Mouse (Mus musculus) lung, postnatal 25 days (tissue): ENCODE data around the gene Helt.

Source experiments
- DNase-seq: peaks from one replicate; pipeline ENCODE4 v3.0.0; 2022; ENCODE audit warnings: low spot score

Gene Helt

DNA sequence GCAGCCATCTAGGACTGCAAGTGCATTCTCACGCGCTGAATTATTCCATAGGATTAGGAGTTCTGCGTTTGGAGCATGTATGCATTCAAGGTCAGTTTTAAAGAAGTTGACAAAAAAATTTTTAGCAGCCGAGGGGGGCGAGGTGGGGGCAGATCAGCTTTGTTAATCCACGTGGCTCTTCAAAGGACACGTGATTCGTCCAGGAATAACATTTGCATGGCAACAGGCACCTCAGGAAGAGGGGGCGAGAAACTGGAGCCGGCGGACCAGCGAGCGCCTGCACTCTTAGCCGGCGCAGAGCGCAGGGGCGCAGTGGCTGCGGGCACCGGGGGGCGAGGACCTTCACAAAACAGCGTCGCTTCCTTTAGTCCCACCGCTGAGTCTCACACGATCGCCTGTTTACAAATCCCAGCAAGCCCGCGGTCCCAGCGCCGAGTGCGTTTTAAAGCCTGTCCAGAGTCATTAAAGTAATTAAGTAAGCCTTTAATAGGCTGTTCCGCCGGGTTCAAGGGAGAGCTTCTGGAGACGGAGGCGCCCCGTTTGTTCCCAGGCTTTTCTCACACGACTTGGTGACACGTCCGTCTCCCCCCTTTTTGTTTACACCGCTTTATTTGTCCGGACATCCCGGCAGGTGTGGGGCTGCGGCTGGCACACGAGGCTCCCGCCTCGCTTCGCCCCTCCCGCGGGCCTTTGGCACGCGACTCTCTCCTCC lies at the start of gene Helt:
Helt (minus strand) TSS at position 491 of the 712 bp plus-strand sequence.
- DNase-seq, result no peak

- no peak for DNase-seq
Observed at GRCm38 (mm10) chr8:46342272-46342671, 47.8 kb upstream of the Helt start.

GRCm38 (mm10) chr8:46340381-46341273 lies 46.2 kb upstream of the Helt start:
- DNase-seq, result peak; percentile 36

GRCm38 (mm10) chr8:46339317-46339716 lies 44.8 kb upstream of the Helt start:
- DNase-seq, result peak; percentile 59

DNA sequence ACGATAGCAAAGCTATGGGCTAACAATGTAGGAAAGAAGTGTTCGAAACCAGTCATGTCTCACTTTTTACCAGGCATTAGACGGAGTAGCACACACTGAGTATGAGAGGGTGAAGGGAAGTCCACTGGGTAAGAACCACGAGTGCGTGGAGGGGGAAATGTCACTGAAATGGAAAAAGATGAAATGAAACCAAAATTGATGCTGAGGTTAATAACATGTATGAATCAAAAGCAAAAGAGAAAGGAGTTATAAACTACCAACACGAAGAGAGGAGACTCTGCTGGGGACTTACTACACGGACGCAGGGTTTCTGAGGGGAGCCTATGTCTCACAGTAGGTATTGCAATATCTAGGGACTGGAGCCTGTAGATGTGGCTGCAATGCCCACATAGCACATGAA lies 41.9 kb upstream of the Helt start:
- DNase-seq, result no peak

DNA sequence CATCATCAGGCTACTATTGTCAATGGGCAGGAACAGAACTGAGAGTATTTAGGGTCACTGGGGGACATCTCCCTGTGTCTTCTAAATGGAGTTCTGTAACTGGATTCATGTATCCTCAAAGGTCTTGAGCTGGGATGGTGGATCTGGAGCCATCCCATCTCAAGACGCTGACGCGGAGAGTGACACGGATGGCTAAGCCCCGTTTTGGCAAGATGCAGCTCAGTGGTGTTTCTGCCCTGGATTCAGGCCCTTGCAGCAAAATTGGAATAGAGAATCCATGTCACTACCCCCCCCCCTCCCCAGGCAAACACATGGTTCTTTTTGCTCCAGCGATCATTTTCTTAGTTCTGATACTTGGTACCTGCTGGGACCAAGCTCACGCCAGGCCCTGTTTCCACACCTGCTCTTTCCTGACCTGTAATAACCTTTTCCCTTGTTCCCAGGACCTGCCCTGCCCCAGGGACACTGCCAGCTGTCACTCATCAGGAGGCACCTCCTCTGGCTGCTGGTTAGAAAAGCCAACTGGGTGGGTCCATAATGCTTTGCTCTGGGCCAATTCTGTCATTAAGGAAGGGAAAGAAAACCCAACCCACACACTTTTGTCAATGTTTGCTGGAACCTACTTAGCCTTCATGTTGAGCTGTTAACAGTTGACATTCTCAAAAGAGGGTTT lies 38.1 kb upstream of the Helt start:
- DNase-seq, result peak; percentile 55

- no peak for DNase-seq
Observed at GRCm38 (mm10) chr8:46331801-46332200, 37.3 kb upstream of the Helt start.

DNA sequence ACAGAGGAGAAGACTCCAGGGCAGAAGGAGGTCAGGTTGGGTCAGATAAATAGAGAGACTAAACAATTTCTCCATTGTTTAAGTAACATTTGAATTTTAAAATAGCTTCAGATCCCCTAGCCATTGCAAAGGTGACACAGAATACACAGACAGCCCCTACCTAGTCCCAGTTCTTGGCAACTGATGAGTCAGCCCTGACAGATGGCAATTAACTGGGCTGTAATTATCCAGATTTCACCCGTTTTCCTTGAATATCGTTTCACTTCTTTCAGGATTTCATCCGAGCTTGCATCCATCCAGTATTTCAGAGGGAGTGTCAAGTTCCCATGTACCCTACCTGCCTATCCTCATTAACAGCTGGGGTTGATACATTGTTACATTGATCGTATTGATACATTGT lies 34.9 kb upstream of the Helt start:
- DNase-seq, result no peak

DNA sequence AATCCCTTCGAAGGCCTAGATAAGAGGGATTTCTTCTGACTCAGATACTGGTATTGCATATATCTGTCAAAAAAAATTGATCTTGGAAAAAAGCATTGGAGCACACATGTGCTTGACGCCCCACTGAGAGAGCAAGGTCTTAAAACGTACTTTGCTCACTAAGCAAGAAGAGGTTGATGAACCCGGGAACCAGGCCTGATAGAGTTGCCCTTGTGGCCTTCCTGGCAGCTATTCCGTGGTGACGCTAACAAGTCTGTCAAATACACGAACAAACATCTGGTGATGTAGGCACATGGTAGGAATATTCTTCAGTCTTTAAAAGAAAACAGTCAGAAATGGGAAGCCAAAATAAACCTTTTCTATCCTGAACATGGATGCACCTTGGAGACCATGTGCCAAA lies 32.8 kb upstream of the Helt start:
- DNase-seq, result no peak

DNA sequence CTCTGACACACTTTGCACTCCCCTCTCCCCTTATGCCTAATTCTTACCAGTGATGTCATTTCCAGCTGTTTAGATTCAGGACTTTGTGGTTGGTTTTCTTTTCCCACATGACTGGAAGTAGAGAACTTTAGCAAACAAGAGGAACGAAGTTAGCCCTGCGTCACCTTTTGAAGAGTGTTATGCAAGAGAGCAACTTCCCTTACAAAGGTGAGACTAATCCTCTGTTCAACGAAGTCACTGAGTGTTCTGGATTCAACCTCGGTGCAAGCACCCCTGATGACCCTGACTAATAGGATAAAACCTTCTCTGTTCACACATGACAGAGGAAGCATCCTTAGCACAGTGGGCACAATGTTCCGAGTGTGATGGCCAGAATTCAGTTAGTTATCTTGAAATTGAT lies 32.2 kb upstream of the Helt start:
- DNase-seq, result no peak

GRCm38 (mm10) chr8:46324676-46325075 lies 30.2 kb upstream of the Helt start:
- DNase-seq, result no peak

GRCm38 (mm10) chr8:46323672-46324191 lies 29.3 kb upstream of the Helt start:
- no peak for DNase-seq

GRCm38 (mm10) chr8:46322833-46323232 lies 28.4 kb upstream of the Helt start:
- DNase-seq, result no peak

DNA sequence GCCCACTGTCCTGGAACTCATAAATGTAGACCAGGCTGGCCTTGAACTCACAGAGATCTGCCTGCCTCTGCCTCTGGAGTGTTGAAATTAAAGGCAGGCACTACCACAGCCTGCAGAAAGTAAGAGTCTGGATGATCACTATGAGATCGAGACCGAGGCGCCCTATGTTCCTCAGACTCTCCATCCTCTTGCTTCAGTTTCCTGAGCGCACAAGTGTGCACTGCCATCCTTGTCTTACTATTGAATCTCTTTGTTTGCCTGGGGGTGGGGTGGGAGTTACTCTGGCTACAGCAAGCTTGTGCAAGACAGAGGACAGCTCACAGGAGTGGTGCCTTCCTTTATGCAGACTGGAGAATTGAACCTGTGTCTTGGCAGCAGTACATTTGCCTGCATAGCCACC lies 27.9 kb upstream of the Helt start:
- DNase-seq, result no peak

DNA sequence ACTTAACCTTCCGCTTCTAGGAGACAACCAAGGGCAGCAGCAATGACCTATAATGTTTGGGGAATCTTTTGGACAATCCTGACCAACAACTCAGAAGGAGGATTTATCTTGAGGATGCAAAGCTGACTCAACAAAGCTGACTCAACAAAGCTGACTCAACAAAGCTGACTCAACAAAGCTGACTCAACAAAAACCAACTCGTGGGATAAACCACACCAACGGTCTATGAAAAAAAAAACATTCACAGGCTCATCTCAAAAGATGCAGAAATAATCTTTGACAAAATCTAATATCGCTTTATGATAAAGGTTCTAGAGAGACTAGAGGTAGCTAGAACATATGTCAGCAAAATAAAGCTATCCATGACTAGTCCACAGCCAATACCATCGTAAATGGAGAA lies 24.3 kb upstream of the Helt start:
- DNase-seq, result no peak

GRCm38 (mm10) chr8:46317161-46317560 lies 22.7 kb upstream of the Helt start:
- DNase-seq, result no peak

DNA sequence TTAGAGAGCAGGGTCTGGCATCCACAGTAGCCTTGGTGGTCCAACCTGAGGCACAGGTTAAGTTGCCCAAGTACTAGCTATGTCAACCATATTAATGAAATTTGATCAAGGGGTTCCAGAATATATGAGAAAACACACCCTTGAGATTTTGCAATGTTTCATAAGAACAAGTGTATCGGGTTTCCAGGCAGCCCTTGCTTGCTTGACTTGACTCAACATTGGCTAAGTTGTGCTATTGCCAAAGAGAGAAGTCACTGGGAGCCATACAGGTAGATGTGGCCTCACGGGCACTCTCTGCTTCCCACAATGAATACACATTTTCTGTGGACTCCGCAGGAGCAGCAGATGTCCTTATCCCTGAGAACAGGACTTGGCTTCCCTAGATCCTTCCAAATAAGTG lies 19.3 kb upstream of the Helt start:
- peak; percentile 17 for DNase-seq

DNA sequence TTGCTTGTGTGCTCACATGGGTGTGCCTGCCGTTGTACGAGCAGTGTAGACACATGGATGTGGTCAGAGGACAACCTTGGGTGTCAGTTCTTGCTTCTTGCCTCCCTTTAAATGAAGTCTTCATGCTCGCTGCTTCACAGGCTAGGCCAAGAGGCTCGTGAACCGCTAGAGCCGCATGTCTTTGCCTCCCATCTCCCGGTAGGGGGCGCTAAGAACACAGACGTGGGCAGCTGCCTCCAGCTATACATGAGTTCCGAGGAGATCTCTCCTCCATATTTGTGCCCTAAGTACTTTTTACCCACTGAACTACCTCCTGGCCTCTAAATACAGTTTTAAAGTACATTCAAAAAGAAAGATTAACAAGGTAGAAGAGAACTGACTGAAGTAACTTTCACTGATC lies 16.7 kb upstream of the Helt start:
- DNase-seq, result peak; percentile 84

- no peak for DNase-seq
Observed at GRCm38 (mm10) chr8:46308189-46308588, 13.7 kb upstream of the Helt start.

DNA sequence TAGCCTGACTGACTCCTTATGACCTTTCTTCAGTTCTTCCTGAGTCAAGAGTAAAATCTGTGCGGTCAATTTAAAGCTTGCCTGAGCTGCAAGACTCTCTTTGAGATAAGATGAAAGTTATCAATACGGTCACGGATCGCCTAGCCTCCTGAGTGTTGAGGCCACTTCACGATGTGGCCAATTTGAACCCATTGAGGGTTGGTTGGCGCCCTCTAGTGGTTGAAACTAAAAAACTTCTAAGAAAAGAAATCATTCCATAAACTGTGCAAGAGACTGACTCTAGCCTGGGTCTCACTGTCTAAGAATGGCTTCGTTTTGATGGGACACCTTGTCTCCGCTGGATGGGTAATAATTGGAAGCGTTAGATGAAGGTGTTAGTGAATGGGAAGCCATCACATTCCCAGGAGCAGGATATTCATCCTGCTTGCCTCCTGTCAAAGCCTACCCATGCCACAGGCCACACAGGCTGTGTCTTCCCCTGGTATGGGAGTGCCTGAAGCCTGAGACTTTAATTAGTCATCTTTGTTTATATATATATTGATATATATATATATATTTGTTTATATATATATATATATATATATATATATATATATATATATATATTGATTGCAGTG lies 11.4 kb upstream of the Helt start:
- peak; percentile 59 for DNase-seq

- no peak for DNase-seq
Observed at GRCm38 (mm10) chr8:46302121-46302520, 7.7 kb upstream of the Helt start.

GRCm38 (mm10) chr8:46298847-46299246 lies 4.4 kb upstream of the Helt start:
- DNase-seq, result peak; percentile 16
